Mouse (Mus musculus): ENCODE results near the gene Zar1l. TPM values are rescaled to one million over a fixed set of nuclear protein-coding genes. Genes with fewer than 3 reads are reported as not detected.

Zar1l gene
- polyA plus RNA-seq (2015; fragmentation: Nextera tagmentation; extraction: Ambion mirVana), result not detected in 2 replicates

- no peak within 1 kb of the TSS for H3K27ac ChIP-seq
- no peaks in the 10 kb centered on the region for H3K36me3 ChIP-seq
- H3K27me3 ChIP-seq, result no peaks in the 10 kb centered on the region
- no peaks in the 10 kb centered on the region for H3K9me3 ChIP-seq
- H3K4me3 ChIP-seq, result no peak within 1 kb of the TSS
- no peak for ATAC-seq (ENCODE audit: insufficient number of reproducible peaks, low FRiP score, low TSS enrichment, low read depth)
- H3K9ac ChIP-seq, result no peak within 1 kb of the TSS
- 0 out of 2 replicates have a peak, but pooled peaks cover 4% of the 10 kb centered on the region for H3K4me1 ChIP-seq
- WGBS, result 35% methylated on average over 4 of the region's 4 CpGs
- no peak within 1 kb of the TSS for H3K4me2 ChIP-seq
Observed at GRCm38 (mm10) chr5:150518064-150518463, at the start of gene Zar1l. Zar1l (minus strand) TSS chr5:150518164.

- WGBS, result 86% methylated on average over 5 of the region's 5 CpGs
- no peak overlapping the region for H3K9ac ChIP-seq
- no peaks in the 10 kb centered on the region for H3K4me1 ChIP-seq
- no peak for ATAC-seq (ENCODE audit: insufficient number of reproducible peaks, low FRiP score, low TSS enrichment, low read depth)
- H3K4me3 ChIP-seq, result no peak overlapping the region
- no peak overlapping the region for H3K27ac ChIP-seq
- no peaks in the 10 kb centered on the region for H3K9me3 ChIP-seq
- H3K27me3 ChIP-seq, result no peaks in the 10 kb centered on the region
- no peak overlapping the region for H3K4me2 ChIP-seq
- H3K36me3 ChIP-seq, result peaks cover 46% of the 10 kb centered on the region
Observed at GRCm38 (mm10) chr5:150566971-150567370, 49.0 kb upstream of the Zar1l start.

- Histone ChIP-seq H3K9me3 (no peaks in the 10 kb centered on the region), H3K27ac (no peak overlapping the region), H3K4me1 (no peaks in the 10 kb centered on the region), H3K27me3 (no peaks in the 10 kb centered on the region), H3K36me3 (peaks cover 43% of the 10 kb centered on the region), H3K9ac (no peak overlapping the region), H3K4me3 (no peak overlapping the region), H3K4me2 (no peak overlapping the region)
- no peak for ATAC-seq (ENCODE audit: insufficient number of reproducible peaks, low FRiP score, low TSS enrichment, low read depth)
- WGBS, result 76% methylated on average over 3 of the region's 3 CpGs
Observed at GRCm38 (mm10) chr5:150566226-150566625, 48.3 kb upstream of the Zar1l start.

- Histone ChIP-seq H3K4me2 (no peak overlapping the region), H3K9me3 (no peaks in the 10 kb centered on the region), H3K4me1 (no peaks in the 10 kb centered on the region), H3K4me3 (no peak overlapping the region), H3K27me3 (no peaks in the 10 kb centered on the region), H3K9ac (no peak overlapping the region), H3K36me3 (peaks cover 48% of the 10 kb centered on the region), H3K27ac (no peak overlapping the region)
- WGBS, result 92% methylated on average over 6 of the region's 6 CpGs
- ATAC-seq (ENCODE audit: insufficient number of reproducible peaks, low FRiP score, low TSS enrichment, low read depth), result no peak
Observed at GRCm38 (mm10) chr5:150564426-150564825, 46.5 kb upstream of the Zar1l start.

- Histone ChIP-seq H3K36me3 (peaks cover 51% of the 10 kb centered on the region), H3K4me3 (no peak overlapping the region), H3K27me3 (no peaks in the 10 kb centered on the region), H3K27ac (no peak overlapping the region), H3K9me3 (no peaks in the 10 kb centered on the region), H3K4me2 (no peak overlapping the region), H3K9ac (no peak overlapping the region), H3K4me1 (no peaks in the 10 kb centered on the region)
- ATAC-seq (ENCODE audit: insufficient number of reproducible peaks, low FRiP score, low TSS enrichment, low read depth), result no peak
- WGBS, result 94% methylated on average over 5 of the region's 5 CpGs
Observed at GRCm38 (mm10) chr5:150561783-150562182, 43.8 kb upstream of the Zar1l start.

- Histone ChIP-seq H3K4me2 (no peak overlapping the region), H3K4me3 (no peak overlapping the region), H3K9me3 (no peaks in the 10 kb centered on the region), H3K4me1 (no peaks in the 10 kb centered on the region), H3K27me3 (no peaks in the 10 kb centered on the region), H3K36me3 (peaks cover 49% of the 10 kb centered on the region), H3K27ac (no peak overlapping the region), H3K9ac (no peak overlapping the region)
- no peak for ATAC-seq (ENCODE audit: insufficient number of reproducible peaks, low FRiP score, low TSS enrichment, low read depth)
Observed at GRCm38 (mm10) chr5:150561376-150561775, 43.4 kb upstream of the Zar1l start.

GRCm38 (mm10) chr5:150560851-150561250 is 42.9 kb upstream of the Zar1l start:
- Histone ChIP-seq H3K27me3 (no peaks in the 10 kb centered on the region), H3K9me3 (no peaks in the 10 kb centered on the region), H3K27ac (no peak overlapping the region), H3K36me3 (peaks cover 46% of the 10 kb centered on the region), H3K9ac (no peak overlapping the region), H3K4me3 (no peak overlapping the region), H3K4me1 (no peaks in the 10 kb centered on the region), H3K4me2 (no peak overlapping the region)
- 95% methylated on average over 5 of the region's 5 CpGs for WGBS
- no peak for ATAC-seq (ENCODE audit: insufficient number of reproducible peaks, low FRiP score, low TSS enrichment, low read depth)

GRCm38 (mm10) chr5:150559519-150560103 is 41.6 kb upstream of the Zar1l start:
- H3K27me3 ChIP-seq, result no peaks in the 10 kb centered on the region
- H3K36me3 ChIP-seq, result peaks cover 45% of the 10 kb centered on the region
- H3K4me3 ChIP-seq, result no peak overlapping the region
- H3K27ac ChIP-seq, result no peak overlapping the region
- no peaks in the 10 kb centered on the region for H3K4me1 ChIP-seq
- H3K4me2 ChIP-seq, result no peak overlapping the region
- no peak for ATAC-seq (ENCODE audit: insufficient number of reproducible peaks, low FRiP score, low TSS enrichment, low read depth)
- no peaks in the 10 kb centered on the region for H3K9me3 ChIP-seq
- H3K9ac ChIP-seq, result no peak overlapping the region
- 92% methylated on average over 6 of the region's 6 CpGs for WGBS

- WGBS, result 37% methylated on average over 3 of the region's 3 CpGs
Observed at GRCm38 (mm10) chr5:150551637-150552036, 33.7 kb upstream of the Zar1l start.

GRCm38 (mm10) chr5:150543184-150543583 is 25.2 kb upstream of the Zar1l start:
- 92% methylated on average over 2 of the region's 2 CpGs for WGBS
- Histone ChIP-seq H3K27me3 (no peaks in the 10 kb centered on the region), H3K4me3 (no peak overlapping the region), H3K27ac (no peak overlapping the region), H3K36me3 (peaks cover 13% of the 10 kb centered on the region), H3K9ac (no peak overlapping the region), H3K9me3 (no peaks in the 10 kb centered on the region), H3K4me1 (no peaks in the 10 kb centered on the region), H3K4me2 (no peak overlapping the region)
- ATAC-seq (ENCODE audit: insufficient number of reproducible peaks, low FRiP score, low TSS enrichment, low read depth), result no peak

More at GRCm38 (mm10) chr5:150551637-150552036, 33.7 kb upstream of the Zar1l start:
- Histone ChIP-seq H3K9me3 (no peaks in the 10 kb centered on the region), H3K4me1 (no peaks in the 10 kb centered on the region), H3K27me3 (no peaks in the 10 kb centered on the region), H3K36me3 (peaks cover 35% of the 10 kb centered on the region), H3K9ac (no peak overlapping the region), H3K4me2 (no peak overlapping the region), H3K4me3 (no peak overlapping the region), H3K27ac (no peak overlapping the region)
- no peak for ATAC-seq (ENCODE audit: insufficient number of reproducible peaks, low FRiP score, low TSS enrichment, low read depth)

GRCm38 (mm10) chr5:150541302-150541701 is 23.3 kb upstream of the Zar1l start:
- Histone ChIP-seq H3K9ac (no peak overlapping the region), H3K36me3 (peaks cover 29% of the 10 kb centered on the region), H3K4me3 (no peak overlapping the region), H3K4me1 (no peaks in the 10 kb centered on the region), H3K9me3 (no peaks in the 10 kb centered on the region), H3K27ac (no peak overlapping the region), H3K4me2 (no peak overlapping the region), H3K27me3 (no peaks in the 10 kb centered on the region)
- no peak for ATAC-seq (ENCODE audit: insufficient number of reproducible peaks, low FRiP score, low TSS enrichment, low read depth)
- 98% methylated on average over 1 of the region's 1 CpGs for WGBS

GRCm38 (mm10) chr5:150525239-150525638 is 7.3 kb upstream of the Zar1l start:
- Histone ChIP-seq H3K27ac (no peak overlapping the region), H3K4me1 (peaks cover 8% of the 10 kb centered on the region; the same call in 1 of the 2 replicates), H3K4me2 (no peak overlapping the region), H3K9ac (no peak overlapping the region), H3K4me3 (no peak overlapping the region), H3K9me3 (no peaks in the 10 kb centered on the region), H3K36me3 (no peaks in the 10 kb centered on the region), H3K27me3 (no peaks in the 10 kb centered on the region)
- 78% methylated on average over 2 of the region's 2 CpGs for WGBS
- no peak for ATAC-seq (ENCODE audit: insufficient number of reproducible peaks, low FRiP score, low TSS enrichment, low read depth)

- no peak for ATAC-seq (ENCODE audit: insufficient number of reproducible peaks, low FRiP score, low TSS enrichment, low read depth)
- Histone ChIP-seq H3K4me1 (peaks cover 8% of the 10 kb centered on the region; the same call in 1 of the 2 replicates), H3K9me3 (no peaks in the 10 kb centered on the region), H3K27ac (peak overlapping the region; percentile 74), H3K4me2 (peak overlapping the region; percentile 46), H3K36me3 (no peaks in the 10 kb centered on the region), H3K27me3 (no peaks in the 10 kb centered on the region), H3K4me3 (peak overlapping the region; percentile 70), H3K9ac (peak overlapping the region; percentile 60)
- WGBS, result 6% methylated on average over 11 of the region's 11 CpGs
Observed at GRCm38 (mm10) chr5:150522867-150523234, 4.9 kb upstream of the Zar1l start.

Measured in limb, embryonic 15.5 days (tissue).